Mouse (Mus musculus): ENCODE results near the gene Ren1. TPM values are rescaled to one million over a fixed set of nuclear protein-coding genes. Genes with fewer than 3 reads are reported as not detected.

Gene Ren1
- polyA plus RNA-seq, 2 experiments from 2014 or later, result not detected

Other genes with a start within 250 kb of the Ren1 start
- gene Ppp1r15b, start 219.4 kb upstream of the Ren1 start, polyA plus RNA-seq (2017; shearing (Covaris generic)), result 10 to 100 TPM; 20.6 to 21.8 TPM
- gene Plekha6, start 186.3 kb upstream of the Ren1 start, polyA plus RNA-seq (2017; shearing (Covaris generic)), result not detected
- gene Golt1a, start 40.7 kb upstream of the Ren1 start, polyA plus RNA-seq (2017; shearing (Covaris generic)), result not detected
- not detected for gene Kiss1, start 28.6 kb upstream of the Ren1 start, polyA plus RNA-seq (2017; shearing (Covaris generic))
- gene Etnk2, start 13.1 kb downstream of the Ren1 start, polyA plus RNA-seq (2017; shearing (Covaris generic)), result not detected
- gene Sox13, start 73.9 kb downstream of the Ren1 start, polyA plus RNA-seq (2017; shearing (Covaris generic)), result not detected

Measured in CD4-positive, CD25-positive, alpha-beta regulatory T cell, adult 4 months (primary cell).